Mouse (Mus musculus): ENCODE measurements around the gene Runx2.

- TF ChIP-seq MAFK (IDR thresholded peaks at IDR 0.05; ENCODE audit: insufficient read depth, low read depth, low read length) (no peak), ZC3H11A (IDR thresholded peaks at IDR 0.05; ENCODE audit: borderline replicate concordance, low read depth, low read length) (no peak)
Observed at GRCm38 (mm10) chr17:44618691-44619090, 195.9 kb downstream of the Runx2 start.

All from ES-E14 (cell line).